Mouse (Mus musculus): ENCODE results near the gene Nedd8.

Nedd8 gene

GRCm38 (mm10) chr14:55671833-55672740 is at the start of gene Nedd8, which contains the start of gene Gmpr2:
Gene Nedd8 (minus strand): TSS chr14:55672124.
Gene Gmpr2 (plus strand): TSS chr14:55671941.
- peak; percentile 99 for DNase-seq (ENCODE audit: low read depth, low spot score)

GRCm38 (mm10) chr14:55721076-55721475 is 49.2 kb upstream of the Nedd8 start:
- no peak for DNase-seq (ENCODE audit: low read depth, low spot score)

GRCm38 (mm10) chr14:55720666-55721065 is 48.7 kb upstream of the Nedd8 start:
- no peak for DNase-seq (ENCODE audit: low read depth, low spot score)

GRCm38 (mm10) chr14:55719737-55720136 is 47.8 kb upstream of the Nedd8 start:
- DNase-seq (ENCODE audit: low read depth, low spot score) = no peak

- no peak for DNase-seq (ENCODE audit: low read depth, low spot score)
Measured at GRCm38 (mm10) chr14:55716884-55717283, 45.0 kb upstream of the Nedd8 start.

GRCm38 (mm10) chr14:55716271-55716670 is 44.3 kb upstream of the Nedd8 start:
- no peak for DNase-seq (ENCODE audit: low read depth, low spot score)

- DNase-seq (ENCODE audit: low read depth, low spot score) = no peak
Measured at GRCm38 (mm10) chr14:55714893-55715292, 43.0 kb upstream of the Nedd8 start.

- DNase-seq (ENCODE audit: low read depth, low spot score) = no peak
Measured at GRCm38 (mm10) chr14:55713729-55714122, 41.8 kb upstream of the Nedd8 start, which contains the start of gene Tgm1. Gene Tgm1 (minus strand): TSS chr14:55713926.

- peak; percentile 66 for DNase-seq (ENCODE audit: low read depth, low spot score)
Measured at GRCm38 (mm10) chr14:55713007-55713728, 41.2 kb upstream of the Nedd8 start.

- peak; percentile 75 for DNase-seq (ENCODE audit: low read depth, low spot score)
Measured at GRCm38 (mm10) chr14:55711786-55712185, 39.9 kb upstream of the Nedd8 start.

- DNase-seq (ENCODE audit: low read depth, low spot score) = peak; percentile 97
Measured at GRCm38 (mm10) chr14:55709509-55709908, 37.6 kb upstream of the Nedd8 start.

GRCm38 (mm10) chr14:55707397-55707796 is 35.5 kb upstream of the Nedd8 start:
- no peak for DNase-seq (ENCODE audit: low read depth, low spot score)

- no peak for DNase-seq (ENCODE audit: low read depth, low spot score)
Measured at GRCm38 (mm10) chr14:55706051-55706600, 34.2 kb upstream of the Nedd8 start.

- peak; percentile 71 for DNase-seq (ENCODE audit: low read depth, low spot score)
Measured at GRCm38 (mm10) chr14:55702761-55703160, 30.8 kb upstream of the Nedd8 start.

- no peak for DNase-seq (ENCODE audit: low read depth, low spot score)
Measured at GRCm38 (mm10) chr14:55701131-55701530, 29.2 kb upstream of the Nedd8 start.

GRCm38 (mm10) chr14:55697226-55697625 is 25.3 kb upstream of the Nedd8 start:
- no peak for DNase-seq (ENCODE audit: low read depth, low spot score)

GRCm38 (mm10) chr14:55689433-55689832 is 17.5 kb upstream of the Nedd8 start:
- no peak for DNase-seq (ENCODE audit: low read depth, low spot score)

GRCm38 (mm10) chr14:55682118-55682493 is 10.2 kb upstream of the Nedd8 start:
- no peak for DNase-seq (ENCODE audit: low read depth, low spot score)

GRCm38 (mm10) chr14:55681160-55682117 is 9.5 kb upstream of the Nedd8 start, which contains the start of gene Tinf2:
Gene Tinf2 (minus strand): TSS chr14:55681820.
- DNase-seq (ENCODE audit: low read depth, low spot score) = peak; percentile 99

- DNase-seq (ENCODE audit: low read depth, low spot score) = no peak
Measured at GRCm38 (mm10) chr14:55677615-55678014, 5.7 kb upstream of the Nedd8 start.

GRCm38 (mm10) chr14:55672741-55673060 is 777 bp upstream of the Nedd8 start:
- DNase-seq (ENCODE audit: low read depth, low spot score) = no peak
